Mouse (Mus musculus) lung, postnatal 10 days (tissue): Measurements from ENCODE around the gene Spock2.
"Not testable (repeated sequence)": the region's sequence is repeated elsewhere in the genome, so short reads cannot be mapped to it uniquely, and the experiment has no call there.

Experiments
- DNase-seq: peaks from one replicate; pipeline ENCODE4 v3.0.0; 2021

The Spock2 gene

GRCm38 (mm10) chr10:60108321-60109111 is 2.5 kb downstream of the Spock2 start:
- no peak for DNase-seq

GRCm38 (mm10) chr10:60109336-60109735 is 3.3 kb downstream of the Spock2 start:
- no peak for DNase-seq

DNA sequence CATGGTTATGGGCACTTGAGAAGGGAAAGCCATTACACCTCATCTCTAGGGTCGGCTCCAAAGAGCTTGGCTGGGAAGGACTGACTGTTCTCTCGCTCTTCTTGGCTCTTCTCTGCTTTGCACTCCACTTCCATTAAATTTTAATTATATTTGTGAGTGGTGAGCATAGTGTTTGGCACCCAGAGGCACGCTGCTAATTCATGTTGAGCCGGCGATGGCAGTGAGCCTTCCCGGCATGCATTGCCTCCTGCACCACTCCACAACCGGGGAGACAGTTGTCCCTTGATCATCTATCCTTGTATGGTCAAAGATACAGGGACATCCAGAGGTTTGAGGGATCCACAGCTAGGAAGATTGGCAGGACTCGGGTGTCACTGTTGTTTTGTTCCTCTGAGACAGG is 4.0 kb downstream of the Spock2 start:
- no peak for DNase-seq

GRCm38 (mm10) chr10:60110908-60111475 is 5.0 kb downstream of the Spock2 start:
- DNase-seq: no peak

DNA sequence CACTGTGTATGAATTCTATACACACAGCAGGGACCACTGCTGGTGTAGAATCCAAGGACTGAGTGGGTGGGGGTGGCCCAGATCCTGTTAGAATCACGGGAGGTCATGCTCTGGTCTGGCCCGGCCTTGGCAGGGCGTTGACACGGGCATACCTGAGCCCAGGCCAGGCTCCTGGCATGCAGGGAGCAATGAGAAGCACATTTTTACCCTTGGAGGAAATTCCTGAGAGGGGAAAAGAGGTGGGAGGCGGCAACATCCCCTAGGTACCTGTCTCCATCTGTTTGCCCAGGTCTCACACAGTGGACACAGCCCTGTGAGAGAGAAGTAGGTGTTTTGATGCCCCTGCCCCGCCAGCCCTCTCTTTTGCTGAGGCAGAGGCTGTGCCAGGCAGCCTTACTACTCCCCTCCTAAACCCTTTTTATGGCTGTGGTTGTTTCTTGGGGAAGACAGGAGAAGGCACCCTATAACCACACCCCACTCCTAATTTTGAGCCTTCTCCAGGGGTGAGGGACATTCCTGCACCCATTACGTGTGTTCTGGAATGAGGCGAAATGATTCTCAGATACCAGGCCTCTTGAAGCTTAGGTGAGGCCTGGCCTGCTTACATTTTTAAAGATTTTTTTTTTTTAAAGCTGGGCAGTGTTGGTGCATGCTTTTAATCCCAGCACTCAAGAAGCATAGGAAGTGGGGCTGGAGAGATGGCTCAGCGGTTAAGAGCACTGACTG is 8.1 kb downstream of the Spock2 start:
- DNase-seq: no peak

GRCm38 (mm10) chr10:60115345-60116185 is 9.5 kb downstream of the Spock2 start:
- DNase-seq: no peak

- no peak for DNase-seq
Observed at GRCm38 (mm10) chr10:60116997-60117396, 11.0 kb downstream of the Spock2 start.

- DNase-seq: no peak
Observed at GRCm38 (mm10) chr10:60118464-60118863, 12.4 kb downstream of the Spock2 start.

- no peak for DNase-seq
Observed at GRCm38 (mm10) chr10:60120630-60121029, 14.6 kb downstream of the Spock2 start.

- peak; percentile 40 for DNase-seq
Observed at GRCm38 (mm10) chr10:60124078-60124477, 18.1 kb downstream of the Spock2 start.

DNA sequence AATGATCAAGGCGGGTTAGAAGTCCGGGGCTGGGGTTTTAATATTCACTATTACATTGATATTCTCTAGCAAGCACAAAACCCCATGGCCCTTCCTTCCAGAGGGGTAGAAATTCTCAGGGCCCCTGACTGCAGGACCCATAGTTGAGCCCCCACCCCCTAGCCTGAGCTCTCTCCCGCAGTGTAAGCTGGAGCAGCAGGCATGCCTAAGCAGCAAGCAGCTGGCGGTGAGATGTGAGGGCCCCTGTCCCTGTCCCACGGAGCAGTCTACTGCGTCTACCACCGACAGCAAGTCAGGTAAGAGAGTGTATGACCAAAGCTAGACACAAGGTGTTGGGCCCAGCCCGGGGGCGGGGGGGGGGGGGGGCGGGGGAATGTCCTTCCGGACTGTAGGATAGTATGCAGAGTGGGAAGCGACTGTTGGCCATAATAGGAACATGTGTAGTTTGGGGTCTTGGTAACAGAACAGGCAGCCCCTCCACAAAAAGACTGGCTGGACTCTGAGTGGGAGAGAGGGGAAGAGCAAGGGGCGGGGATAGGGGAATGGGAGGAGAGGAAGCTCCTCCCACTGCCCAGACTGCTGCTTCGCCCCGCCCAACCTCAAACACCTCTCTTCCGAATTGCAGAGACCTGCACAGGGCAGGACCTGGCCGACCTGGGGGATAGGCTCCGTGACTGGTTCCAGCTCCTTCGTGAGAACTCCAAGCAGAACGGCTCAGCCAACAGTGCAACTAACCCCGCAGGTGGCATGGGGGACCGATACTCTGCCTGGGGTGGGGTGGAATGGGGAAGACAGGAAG is 19.7 kb downstream of the Spock2 start:
- DNase-seq: no peak

DNA sequence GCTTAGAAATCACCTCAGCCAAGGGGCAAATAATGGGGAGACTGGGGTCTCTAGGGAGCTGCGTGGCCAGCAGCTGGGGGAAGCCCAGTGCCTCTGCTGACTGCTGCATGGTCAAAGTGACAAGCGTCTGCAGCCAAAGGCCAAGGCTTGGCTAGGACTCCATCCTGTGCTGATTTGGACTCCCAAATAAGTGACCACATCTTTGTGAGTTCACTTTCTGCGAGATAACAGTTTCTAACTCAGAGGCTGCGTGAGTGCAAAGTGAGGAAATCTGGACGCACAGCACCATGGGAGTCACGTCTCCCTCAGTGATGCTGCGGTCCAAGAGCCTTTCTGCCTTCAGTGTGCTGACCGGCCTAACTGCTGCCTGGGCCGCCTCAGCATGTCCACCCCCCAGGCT is 22.3 kb downstream of the Spock2 start:
- no peak for DNase-seq

GRCm38 (mm10) chr10:60130504-60130903 is 24.5 kb downstream of the Spock2 start:
- no peak for DNase-seq

GRCm38 (mm10) chr10:60133501-60133900 is 27.5 kb downstream of the Spock2 start:
- DNase-seq: no peak

DNA sequence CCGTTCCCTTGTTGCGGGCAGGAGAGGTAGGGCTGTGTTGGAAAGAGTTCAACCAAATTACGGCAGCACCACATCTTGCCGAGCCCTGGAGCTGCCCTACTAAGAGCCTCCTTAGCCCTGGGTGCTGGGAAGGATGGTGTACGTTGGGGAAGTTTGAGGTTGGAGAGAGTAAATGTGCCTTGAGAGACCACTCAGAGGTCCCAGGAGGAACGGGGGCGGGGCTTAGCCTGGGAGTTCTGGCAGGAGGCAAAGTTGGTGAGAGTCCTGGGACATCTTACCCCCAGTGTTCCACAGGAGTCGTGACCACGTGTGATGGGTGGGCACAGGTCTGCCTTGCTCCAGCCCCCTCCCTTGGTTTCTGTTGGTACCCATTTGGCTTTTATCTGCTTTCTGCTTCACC is 28.2 kb downstream of the Spock2 start:
- no peak for DNase-seq

GRCm38 (mm10) chr10:60136010-60136409 is 30.0 kb downstream of the Spock2 start:
- DNase-seq: not testable (repeated sequence)

DNA sequence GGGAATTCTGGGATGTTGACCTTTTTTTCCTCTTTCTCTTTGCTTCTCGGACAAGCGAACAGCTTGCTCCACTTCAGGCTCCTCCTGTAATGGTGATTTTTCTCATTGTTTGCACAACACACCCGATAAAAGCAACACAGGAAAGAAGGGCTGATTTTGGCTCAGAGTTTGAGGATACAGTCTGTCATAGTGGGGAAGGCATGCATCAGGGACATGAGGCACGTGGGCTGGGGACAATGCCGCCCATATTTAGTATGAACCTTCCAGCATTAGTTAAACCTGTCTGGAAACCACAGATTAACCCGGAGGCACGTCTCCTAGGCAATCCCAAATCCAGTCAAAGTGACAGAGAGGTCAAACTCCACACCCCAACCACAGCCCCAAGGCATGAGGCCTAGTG is 30.9 kb downstream of the Spock2 start:
- DNase-seq: no peak

GRCm38 (mm10) chr10:60138680-60139079 is 32.7 kb downstream of the Spock2 start:
- DNase-seq: no peak

GRCm38 (mm10) chr10:60140751-60141150 is 34.7 kb downstream of the Spock2 start:
- no peak for DNase-seq

GRCm38 (mm10) chr10:60141656-60142160 is 35.7 kb downstream of the Spock2 start:
- no peak for DNase-seq

DNA sequence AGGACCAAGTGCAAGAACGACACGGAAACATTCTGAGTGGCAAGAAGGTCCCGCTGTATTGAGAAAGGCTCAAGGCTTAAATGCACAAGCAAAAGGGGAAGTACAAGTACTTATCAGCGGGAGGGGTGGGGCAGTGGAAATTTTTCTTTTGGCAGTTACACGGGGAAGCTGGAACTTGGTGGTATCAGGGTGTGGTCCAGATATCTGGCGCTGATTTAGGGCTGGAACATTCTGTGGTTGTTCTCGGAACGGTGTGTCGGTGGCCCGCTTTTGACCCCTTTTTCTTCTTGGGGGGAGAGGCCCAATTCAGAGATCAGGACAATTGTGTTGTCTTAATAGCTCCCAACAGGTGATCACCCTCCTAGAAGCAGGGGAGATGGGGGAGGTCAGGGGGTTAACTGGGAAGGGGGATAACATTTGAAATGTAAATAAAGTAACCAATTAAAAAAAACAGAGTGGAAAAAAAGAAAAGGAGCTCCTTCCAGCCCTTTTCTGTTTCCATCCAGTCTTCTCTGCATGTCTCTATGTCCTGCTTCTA is 41.6 kb downstream of the Spock2 start:
- not testable (repeated sequence) for DNase-seq

- peak; percentile 85 for DNase-seq
Observed at GRCm38 (mm10) chr10:60148087-60148486, 42.1 kb downstream of the Spock2 start.
